ENCODE assay signal across 15 mouse cellular contexts in genomic region chrX:107375329-107375728, GRCm38 (mm10).
"Had no signal": no experiment of that assay in that cellular context is flagged by ENCODE, and none has a peak within 500 bp of the region (broad histone marks: within the 10 kb centered on the region; RNA-seq: fewer than 3 reads in every experiment).

No protein-coding gene starts in this region.

- H3K27me3 ChIP-seq: limb, embryonic 15.5 days; megakaryocyte, embryonic 14.5 days; midbrain, embryonic 15.5 days; neural tube, embryonic 12.5 days had no signal

- H3K9me3 ChIP-seq: limb, embryonic 15.5 days; megakaryocyte, embryonic 14.5 days; midbrain, embryonic 15.5 days; neural tube, embryonic 12.5 days had no signal

- H3K36me3 ChIP-seq: limb, embryonic 15.5 days; midbrain, embryonic 15.5 days; neural tube, embryonic 12.5 days had no signal

- H3K27ac ChIP-seq: limb, embryonic 15.5 days; midbrain, embryonic 15.5 days; neural tube, embryonic 12.5 days; stomach, postnatal 0 days had no signal

- H3K4me3 ChIP-seq: limb, embryonic 15.5 days; megakaryocyte, embryonic 14.5 days; midbrain, embryonic 15.5 days; neural tube, embryonic 12.5 days had no signal

- H3K9ac ChIP-seq: limb, embryonic 15.5 days; midbrain, embryonic 15.5 days; neural tube, embryonic 12.5 days had no signal

- H3K4me1 ChIP-seq: limb, embryonic 15.5 days; megakaryocyte, embryonic 14.5 days; midbrain, embryonic 15.5 days; neural tube, embryonic 12.5 days had no signal

- DNase-seq: layer of hippocampus, adult 9-11 months; layer of hippocampus, postnatal 36 days; lung, adult 18-20 months; lung, postnatal 10 days; lung, postnatal 4 days; thymus, postnatal 4 days had no signal

- H3K4me2 ChIP-seq: limb, embryonic 15.5 days; midbrain, embryonic 11.5 days; midbrain, embryonic 15.5 days; neural tube, embryonic 12.5 days had no signal

- ATAC-seq: hindbrain, embryonic 16.5 days; inflammation-experienced regulatory T-cells, adult 6 months; intestine, postnatal 0 days; midbrain, embryonic 15.5 days had no signal
